Mouse (Mus musculus): ENCODE data around the gene Mpg.

- TF ChIP-seq CTCF (IDR thresholded peaks at IDR 0.05; ENCODE audit: borderline replicate concordance, insufficient read depth, low read length) (no peak), POLR2A (IDR thresholded peaks at IDR 0.05; ENCODE audit: low read depth, low read length) (no peak)
These were observed 2.1 kb downstream of the Mpg start for GRCm38 (mm10) chr11:32228292-32228845.

Measured in embryonic fibroblast, embryonic 13.5 days (primary cell).